Mouse (Mus musculus) layer of hippocampus, postnatal 36 days (tissue): ENCODE results near the gene Tmem41b. TPM values are rescaled to one million over a fixed set of nuclear protein-coding genes. Genes with fewer than 3 reads are reported as not detected.
"Not testable (repeated sequence)": the region's sequence is repeated elsewhere in the genome, so short reads cannot be mapped to it uniquely, and the experiment has no call there.

ENCODE experiments used
- DNase-seq, 2 experiments: peaks; one replicate each; pipeline ENCODE4 v3.0.0; 2022
- total RNA-seq, 2 experiments: library from RNA; stranded (reverse); gene quantifications; 2 replicates each; pipeline ENCODE4 v1.2.3; 2021

Tmem41b gene
- total RNA-seq, result 10 to 100 TPM; 49.2 to 52.9 TPM

GRCm38 (mm10) chr7:109986775-109987174, at the start of gene Tmem41b:
TSS of gene Tmem41b (minus strand) at chr7:109986929.
- DNase-seq, result peak in 1 of 2 experiments; percentile 8

GRCm38 (mm10) chr7:110030342-110030741, 43.6 kb upstream of the Tmem41b start:
- no peak for DNase-seq

- no peak for DNase-seq
Measured at GRCm38 (mm10) chr7:110028826-110029225, 42.1 kb upstream of the Tmem41b start.

GRCm38 (mm10) chr7:110026594-110026993, 39.9 kb upstream of the Tmem41b start:
- DNase-seq, result no peak

DNA sequence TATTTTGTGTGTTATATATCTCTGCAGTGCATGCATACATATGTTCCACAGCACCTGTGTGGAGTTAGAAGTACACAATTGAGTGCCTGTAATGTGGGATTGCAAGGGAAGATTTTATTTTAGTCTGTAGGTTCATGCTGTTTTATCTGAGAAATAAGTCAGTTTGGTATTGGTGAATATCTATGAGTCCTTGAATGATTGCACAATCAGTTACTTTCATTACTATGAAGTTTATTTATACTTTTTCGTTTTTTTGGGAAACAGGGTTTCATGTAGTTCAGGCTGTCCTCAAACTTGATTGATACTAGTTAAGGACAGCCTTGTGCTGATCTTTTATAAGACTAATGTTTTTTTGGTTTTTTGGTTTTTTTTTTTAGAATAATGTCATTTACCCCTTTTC, 36.8 kb upstream of the Tmem41b start:
- DNase-seq, result no peak

DNA sequence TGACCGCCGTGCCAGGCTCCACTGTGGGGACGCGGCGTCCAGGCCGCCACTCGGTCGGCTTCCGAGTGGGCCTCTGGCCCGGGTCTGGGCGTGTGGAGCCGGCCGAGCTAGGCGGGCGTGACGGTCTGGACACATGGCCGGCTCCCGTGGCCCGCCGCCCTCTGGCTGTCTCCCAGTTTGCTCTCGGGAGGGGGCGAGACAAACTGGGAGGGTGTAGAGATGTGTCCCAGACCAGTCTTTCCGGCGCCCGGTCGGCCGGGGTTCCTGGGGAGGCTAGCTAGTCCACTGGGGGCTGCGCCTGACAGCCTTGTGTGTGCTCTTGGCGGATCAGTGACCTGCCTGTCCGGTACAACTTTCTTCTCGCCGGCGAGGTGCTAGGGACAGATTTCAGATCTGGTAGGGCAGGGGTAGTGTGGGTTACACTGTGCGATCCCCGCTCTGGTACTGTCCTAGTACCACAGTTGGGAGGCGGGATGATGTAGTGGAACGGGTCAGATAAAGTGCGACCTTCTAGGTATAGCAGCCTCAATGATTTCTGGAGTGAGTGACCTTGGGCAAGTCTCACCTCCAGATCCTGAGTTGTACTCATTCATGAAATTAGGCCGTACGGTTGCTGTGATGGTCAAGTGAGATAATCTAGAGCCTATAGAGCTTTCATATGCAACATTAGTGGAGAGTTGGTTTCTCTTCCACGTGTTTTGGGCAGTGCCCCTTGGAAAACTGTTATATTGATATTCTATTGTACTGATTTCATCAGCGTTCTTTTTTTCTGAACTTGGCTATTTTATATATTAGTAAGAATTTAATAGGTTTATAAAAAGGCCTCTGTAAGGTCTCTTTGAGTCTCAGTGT, 32.1 kb upstream of the Tmem41b start:
- DNase-seq, result peak in 1 of 2 experiments; percentile 42

- DNase-seq, result peak; percentile 91 to 92
Measured at GRCm38 (mm10) chr7:110018117-110018630, 31.4 kb upstream of the Tmem41b start, which contains the start of gene Ipo7. TSS of gene Ipo7 (plus strand) at chr7:110018274.

DNA sequence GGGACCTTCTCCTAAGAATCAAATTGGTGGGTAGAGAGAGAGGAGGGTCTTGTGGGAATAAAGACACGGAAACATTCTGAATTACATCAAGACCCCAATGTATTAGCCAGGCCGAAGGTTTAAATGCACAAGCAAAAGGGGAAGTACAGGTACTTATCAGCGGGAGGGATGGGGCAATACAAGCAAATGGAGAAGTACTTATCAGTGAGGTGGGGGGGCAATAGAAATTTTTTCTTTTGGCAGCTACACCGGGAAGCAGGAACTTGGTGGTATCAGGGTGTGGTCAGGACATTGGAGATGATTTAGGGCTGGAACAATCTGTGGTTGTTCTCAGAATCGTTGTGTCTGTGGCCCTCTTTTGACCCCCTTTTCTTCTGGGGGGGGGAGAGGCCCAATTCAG, 27.5 kb upstream of the Tmem41b start:
- no peak for DNase-seq

DNA sequence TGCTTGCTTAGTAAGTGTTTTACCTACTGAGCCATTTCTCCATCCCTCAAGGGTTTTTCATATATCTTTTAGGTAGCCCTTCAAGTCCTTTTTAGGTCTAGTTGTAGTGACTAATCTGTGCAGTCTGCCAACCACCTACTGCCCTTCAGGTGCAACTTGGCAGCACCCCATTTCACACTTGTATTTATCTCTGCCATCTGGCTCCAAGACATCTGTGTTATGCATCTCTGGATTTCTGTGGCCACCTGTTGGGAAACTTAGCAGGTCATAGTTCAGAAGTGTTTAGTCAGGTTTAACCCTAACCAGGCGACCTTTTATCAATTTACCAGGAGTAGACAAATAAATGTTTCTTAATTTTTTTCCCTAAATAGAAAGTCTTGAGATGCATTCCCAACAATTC, 24.7 kb upstream of the Tmem41b start:
- DNase-seq, result no peak

GRCm38 (mm10) chr7:110009084-110009483, 22.4 kb upstream of the Tmem41b start:
- no peak for DNase-seq

DNA sequence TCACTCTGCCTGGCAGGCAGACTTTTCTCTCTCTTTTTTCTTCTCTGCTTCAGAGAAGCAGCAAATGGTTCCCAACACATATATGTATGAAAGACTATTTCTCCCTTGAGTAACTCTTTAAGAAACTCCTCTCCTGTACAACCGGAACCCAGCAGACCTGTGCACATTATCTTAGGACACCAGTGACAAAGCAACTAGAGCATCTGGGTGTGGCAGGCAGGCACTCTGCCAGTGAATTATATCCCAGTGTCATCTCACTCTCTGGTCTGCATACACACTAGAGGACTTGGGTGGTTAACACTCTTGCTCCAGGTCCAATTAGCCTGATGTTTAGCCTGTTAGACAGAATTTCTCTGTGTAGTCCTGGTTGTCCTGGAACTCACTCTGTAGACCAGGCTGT, 21.8 kb upstream of the Tmem41b start:
- no peak for DNase-seq

- DNase-seq, result no peak
Measured at GRCm38 (mm10) chr7:110006471-110007195, 19.9 kb upstream of the Tmem41b start.

GRCm38 (mm10) chr7:110005976-110006375, 19.2 kb upstream of the Tmem41b start:
- no peak for DNase-seq

- peak; percentile 12 to 16 for DNase-seq
Measured at GRCm38 (mm10) chr7:110002968-110003367, 16.2 kb upstream of the Tmem41b start.

DNA sequence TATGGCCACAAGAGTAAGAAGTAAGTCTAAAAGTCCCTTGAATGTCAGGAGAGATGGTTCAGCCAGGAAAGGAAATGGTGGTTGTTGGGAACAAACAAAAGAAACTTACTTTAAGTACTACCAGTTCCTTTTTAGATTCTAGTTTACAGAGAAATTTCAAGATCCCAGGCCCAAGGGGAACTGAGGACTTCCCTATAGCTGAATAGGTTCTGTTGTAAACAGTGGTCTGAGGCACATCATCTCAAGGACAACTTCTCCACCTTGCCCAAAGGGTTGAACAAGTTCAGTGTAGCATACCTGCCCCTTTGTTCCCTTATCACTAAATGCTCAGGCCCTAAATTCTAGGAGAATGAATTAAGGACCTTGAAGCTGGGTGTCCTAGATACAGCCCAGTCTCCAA, 15.4 kb upstream of the Tmem41b start:
- no peak for DNase-seq

DNA sequence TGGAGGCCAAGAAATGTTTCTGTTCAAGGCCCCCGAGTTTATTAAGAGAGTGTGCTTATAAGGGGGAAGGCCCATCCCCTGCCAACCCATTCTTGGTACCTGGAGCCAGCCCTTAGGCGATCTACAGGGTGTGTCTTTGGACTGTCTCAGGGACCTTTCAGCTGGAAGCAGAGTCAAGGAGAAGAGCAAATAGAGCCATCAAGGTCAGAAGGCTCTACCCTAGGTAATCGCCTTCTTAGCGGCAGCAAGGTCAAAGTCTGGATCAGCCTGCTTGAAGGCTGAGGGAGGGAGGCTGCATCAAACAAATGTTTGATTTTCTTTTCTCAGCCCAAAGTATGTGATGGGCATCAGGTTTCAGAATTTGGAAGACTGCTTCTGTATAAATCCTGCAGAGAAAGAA, 11.7 kb upstream of the Tmem41b start:
- DNase-seq, result no peak

- DNase-seq, result no peak
Measured at GRCm38 (mm10) chr7:109993157-109993959, 6.6 kb upstream of the Tmem41b start.

- DNase-seq, result no peak
Measured at GRCm38 (mm10) chr7:109991286-109991685, 4.6 kb upstream of the Tmem41b start.

- peak; percentile 98 to 99 for DNase-seq
Measured at GRCm38 (mm10) chr7:109986133-109986669, 528 bp downstream of the Tmem41b start.

DNA sequence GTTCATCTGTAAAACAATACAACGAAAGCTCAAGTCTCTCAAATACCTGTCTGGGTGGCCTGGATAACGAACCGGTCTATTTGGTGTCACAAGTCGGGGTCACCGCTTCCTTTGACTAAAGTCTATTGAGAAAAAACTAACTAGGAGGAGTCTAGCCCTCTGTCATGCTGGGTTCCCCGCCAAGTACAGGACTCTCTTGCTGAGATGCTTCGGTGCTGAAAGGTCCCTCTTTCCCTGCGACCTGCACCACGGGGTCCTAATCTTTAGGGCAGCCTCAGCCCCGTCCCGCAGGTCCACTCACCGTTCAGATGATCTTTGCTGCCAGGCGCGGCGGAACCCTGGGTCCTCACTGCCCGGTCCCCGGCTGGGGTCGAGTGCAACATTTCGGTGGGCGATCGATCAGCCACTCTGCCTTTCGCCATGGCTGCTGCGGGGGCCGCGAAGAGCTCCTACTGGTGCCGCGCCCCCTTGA, 1.0 kb downstream of the Tmem41b start:
- DNase-seq, result no peak

GRCm38 (mm10) chr7:109984608-109985007, 2.1 kb downstream of the Tmem41b start:
- not testable (repeated sequence) for DNase-seq

DNA sequence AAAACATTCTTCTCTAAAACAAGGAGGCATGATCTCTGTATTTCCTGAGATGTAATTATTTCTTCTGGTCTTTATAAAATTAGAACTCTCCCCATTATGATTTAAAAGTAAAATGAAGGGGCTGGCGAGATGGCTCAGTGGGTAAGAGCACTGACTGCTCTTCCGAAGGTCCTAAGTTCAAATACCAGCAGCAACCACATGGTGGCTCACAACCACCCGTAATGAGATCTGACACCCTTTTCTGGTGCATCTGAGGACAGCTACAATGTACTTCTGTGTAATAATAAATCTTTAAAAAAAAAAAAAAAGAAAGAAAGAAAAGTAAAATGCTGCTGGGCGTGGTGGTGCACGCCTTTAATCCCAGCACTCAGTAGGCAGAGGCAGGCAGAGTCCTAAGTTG, 9.6 kb downstream of the Tmem41b start:
- DNase-seq, result not testable (repeated sequence)
